Mouse (Mus musculus) ES-Bruce4 (cell line): ENCODE data around the gene Cdc42bpb.

Source experiments
- CTCF ChIP-seq: IDR thresholded peaks from one replicate; pipeline ENCODE4 v1.8.1; 2011; ENCODE audit warnings: low read depth, low read length
- EP300 ChIP-seq: IDR thresholded peaks from 2 replicates; pipeline ENCODE4 v1.6.1; 2011; ENCODE audit warnings: low read depth, low read length; ENCODE audit not compliant: insufficient read depth
- POLR2A ChIP-seq: IDR thresholded peaks from one replicate; pipeline ENCODE4 v1.8.1; 2011; ENCODE audit warnings: low read length; ENCODE audit not compliant: insufficient read depth

- TF ChIP-seq CTCF = no peak
- no peak for TF ChIP-seq POLR2A
- no peak for TF ChIP-seq EP300
Measured at GRCm38 (mm10) chr12:111423570-111424129, 46.1 kb upstream of the Cdc42bpb start.
